Mouse (Mus musculus) kidney, postnatal 0 days (tissue): ENCODE data around the gene Parvb. TPM values are rescaled to one million over a fixed set of nuclear protein-coding genes. Genes with fewer than 3 reads are reported as not detected.

Experiments
- ATAC-seq: fragments of 200-750 bp; cut with Nextera tagmentation; replicated peaks from 2 replicates; pipeline ENCODE4 v1.8.0; 2017; ENCODE audit warnings: low read depth, moderate number of reproducible peaks, moderate TSS enrichment, moderate library complexity; ENCODE audit not compliant: low FRiP score
- DNase-seq: peaks from one replicate; pipeline ENCODE4 v3.0.0-alpha.2; 2016; ENCODE audit warnings: low spot score
- H3K27ac ChIP-seq: fragments of 300-500 bp; sonication (generic); 2 replicates; pipeline ENCODE4 v1.5.1; 2014; ENCODE audit warnings: mild to moderate bottlenecking
- H3K27me3 ChIP-seq: fragments of 300-500 bp; sonication (generic); 2 replicates; pipeline ENCODE4 v1.6.1; 2014; ENCODE audit warnings: low read length, mixed read lengths; ENCODE audit not compliant: insufficient read depth
- H3K36me3 ChIP-seq: fragments of 300-500 bp; sonication (generic); 2 replicates; pipeline ENCODE4 v1.6.1; 2014; ENCODE audit warnings: low read length, mixed read lengths; ENCODE audit not compliant: insufficient read depth
- H3K4me1 ChIP-seq: fragments of 300-500 bp; sonication (generic); replicated peaks from 2 replicates; pipeline ENCODE4 v1.6.1; 2014; ENCODE audit warnings: antibody characterized with exemption, low read length, mixed read lengths; ENCODE audit not compliant: insufficient read depth
- H3K4me2 ChIP-seq: fragments of 300-500 bp; sonication (generic); 2 replicates; pipeline ENCODE4 v1.6.1; 2014; ENCODE audit warnings: mild to moderate bottlenecking, low read length, moderate library complexity, mixed read lengths
- H3K4me3 ChIP-seq: fragments of 300-500 bp; sonication (generic); replicated peaks from 2 replicates; pipeline ENCODE4 v1.5.1; 2014; ENCODE audit warnings: low read depth, low read length
- H3K9ac ChIP-seq: fragments of 300-500 bp; sonication (generic); 2 replicates; pipeline ENCODE4 v1.6.1; 2014; ENCODE audit warnings: low read depth, low read length
- H3K9me3 ChIP-seq: fragments of 300-500 bp; sonication (generic); replicated peaks from 2 replicates; pipeline ENCODE4 v1.6.1; 2016; ENCODE audit warnings: low read length, inconsistent platforms, mixed read lengths
- CTCF ChIP-seq: IDR thresholded peaks from 2 replicates; pipeline ENCODE4 v1.5.1; 2016; ENCODE audit warnings: antibody characterized with exemption, low read depth, mild to moderate bottlenecking, moderate library complexity
- WGBS: fragments of 180-500 bp; shearing (Covaris S2); extraction: QIAGEN DNeasy Blood & Tissue Kit; methylation state at CpG from one replicate; pipeline ENCODE4 v1.1.7; 2014; 5-methylcytosine and 5-hydroxymethylcytosine counted together
- polyA plus RNA-seq: library from polyadenylated mRNA; unstranded; fragments of >200 nt; fragmentation: Nextera tagmentation; extraction: Ambion mirVana; gene quantifications from 2 replicates; pipeline ENCODE4 v1.2.1, GENCODE M21; 2015

Gene Parvb
- polyA plus RNA-seq, 1 experiment from 2014 or later, result 3.3 TPM

- no peak for TF ChIP-seq CTCF
- Histone ChIP-seq H3K9me3 (no peaks in the 10 kb centered on the region), H3K27ac (0 out of 2 replicates have a peak overlapping the region, but pooled peaks have one; percentile 57), H3K9ac (no peak overlapping the region), H3K27me3 (no peaks in the 10 kb centered on the region), H3K36me3 (no peaks in the 10 kb centered on the region), H3K4me2 (no peak overlapping the region), H3K4me3 (no peak overlapping the region), H3K4me1 (peaks cover 12% of the 10 kb centered on the region)
- DNase-seq (peak; percentile 69), ATAC-seq (peak; percentile 43)
- WGBS, result 76% methylated on average over 7 of the region's 7 CpGs
These were observed 3.8 kb downstream of the Parvb start for GRCm38 (mm10) chr15:84235646-84236045.

GRCm38 (mm10) chr15:84238552-84238951 is 6.7 kb downstream of the Parvb start:
- H3K27ac ChIP-seq, result no peak overlapping the region
- ATAC-seq (no peak), DNase-seq (peak; percentile 29)
- 23% methylated on average over 15 of the region's 15 CpGs for WGBS
- H3K36me3 ChIP-seq, result no peaks in the 10 kb centered on the region
- no peak overlapping the region for H3K4me3 ChIP-seq
- H3K9ac ChIP-seq, result no peak overlapping the region
- peaks cover 12% of the 10 kb centered on the region for H3K4me1 ChIP-seq
- H3K9me3 ChIP-seq, result no peaks in the 10 kb centered on the region
- H3K27me3 ChIP-seq, result no peaks in the 10 kb centered on the region
- H3K4me2 ChIP-seq, result 0 out of 2 replicates have a peak overlapping the region, but pooled peaks have one; percentile 27
- TF ChIP-seq CTCF, result no peak

GRCm38 (mm10) chr15:84238991-84239401 is 7.2 kb downstream of the Parvb start:
- no peak for ATAC-seq

GRCm38 (mm10) chr15:84241520-84241919 is 9.7 kb downstream of the Parvb start:
- Histone ChIP-seq H3K27ac (no peak overlapping the region), H3K4me1 (peaks cover 12% of the 10 kb centered on the region), H3K36me3 (no peaks in the 10 kb centered on the region), H3K4me3 (no peak overlapping the region), H3K9me3 (no peaks in the 10 kb centered on the region), H3K9ac (no peak overlapping the region), H3K4me2 (no peak overlapping the region), H3K27me3 (no peaks in the 10 kb centered on the region)
- no peak for TF ChIP-seq CTCF
- DNase-seq (peak; percentile 54), ATAC-seq (no peak)
- WGBS, result 28% methylated on average over 7 of the region's 7 CpGs

More at GRCm38 (mm10) chr15:84238991-84239401, 7.2 kb downstream of the Parvb start:
- H3K27me3 ChIP-seq, result no peaks in the 10 kb centered on the region
- H3K4me1 ChIP-seq, result peaks cover 12% of the 10 kb centered on the region
- WGBS, result 20% methylated on average over 16 of the region's 16 CpGs
- DNase-seq, result peak; percentile 15
- H3K9me3 ChIP-seq, result no peaks in the 10 kb centered on the region
- H3K9ac ChIP-seq, result no peak overlapping the region
- H3K4me2 ChIP-seq, result peak overlapping the region; percentile 27; the same call in 1 of the 2 replicates
- H3K27ac ChIP-seq, result no peak overlapping the region
- no peak for TF ChIP-seq CTCF
- no peak overlapping the region for H3K4me3 ChIP-seq
- H3K36me3 ChIP-seq, result no peaks in the 10 kb centered on the region

GRCm38 (mm10) chr15:84245104-84245503 is 13.3 kb downstream of the Parvb start:
- Histone ChIP-seq H3K9me3 (no peaks in the 10 kb centered on the region), H3K27me3 (no peaks in the 10 kb centered on the region), H3K36me3 (no peaks in the 10 kb centered on the region), H3K4me2 (no peak overlapping the region), H3K4me3 (no peak overlapping the region), H3K4me1 (peaks cover 4% of the 10 kb centered on the region; the same call in 1 of the 2 replicates), H3K27ac (no peak overlapping the region), H3K9ac (no peak overlapping the region)
- no peak for ATAC-seq
- 70% methylated on average over 7 of the region's 7 CpGs for WGBS
- no peak for DNase-seq
- no peak for TF ChIP-seq CTCF

- no peak overlapping the region for H3K4me2 ChIP-seq
- no peaks in the 10 kb centered on the region for H3K27me3 ChIP-seq
- H3K9ac ChIP-seq, result no peak overlapping the region
- 87% methylated on average over 6 of the region's 6 CpGs for WGBS
- DNase-seq, result no peak
- H3K4me3 ChIP-seq, result no peak overlapping the region
- no peak for TF ChIP-seq CTCF
- H3K27ac ChIP-seq, result no peak overlapping the region
- no peaks in the 10 kb centered on the region for H3K9me3 ChIP-seq
- ATAC-seq, result no peak
- H3K36me3 ChIP-seq, result no peaks in the 10 kb centered on the region
- peaks cover 1% of the 10 kb centered on the region; the same call in 1 of the 2 replicates for H3K4me1 ChIP-seq
These were observed 14.4 kb downstream of the Parvb start for GRCm38 (mm10) chr15:84246195-84246594.

- Histone ChIP-seq H3K36me3 (no peaks in the 10 kb centered on the region), H3K4me1 (no peaks in the 10 kb centered on the region), H3K4me3 (no peak overlapping the region), H3K27me3 (no peaks in the 10 kb centered on the region), H3K27ac (no peak overlapping the region), H3K9me3 (no peaks in the 10 kb centered on the region), H3K4me2 (no peak overlapping the region), H3K9ac (no peak overlapping the region)
- TF ChIP-seq CTCF, result peak; percentile 21; the same call in 1 of the 2 replicates
- ATAC-seq (no peak), DNase-seq (no peak)
- 93% methylated on average over 3 of the region's 3 CpGs for WGBS
These were observed 15.5 kb downstream of the Parvb start for GRCm38 (mm10) chr15:84247309-84247708.
